Mouse (Mus musculus): ENCODE results near the gene Mfn2.

The Mfn2 gene

DNA sequence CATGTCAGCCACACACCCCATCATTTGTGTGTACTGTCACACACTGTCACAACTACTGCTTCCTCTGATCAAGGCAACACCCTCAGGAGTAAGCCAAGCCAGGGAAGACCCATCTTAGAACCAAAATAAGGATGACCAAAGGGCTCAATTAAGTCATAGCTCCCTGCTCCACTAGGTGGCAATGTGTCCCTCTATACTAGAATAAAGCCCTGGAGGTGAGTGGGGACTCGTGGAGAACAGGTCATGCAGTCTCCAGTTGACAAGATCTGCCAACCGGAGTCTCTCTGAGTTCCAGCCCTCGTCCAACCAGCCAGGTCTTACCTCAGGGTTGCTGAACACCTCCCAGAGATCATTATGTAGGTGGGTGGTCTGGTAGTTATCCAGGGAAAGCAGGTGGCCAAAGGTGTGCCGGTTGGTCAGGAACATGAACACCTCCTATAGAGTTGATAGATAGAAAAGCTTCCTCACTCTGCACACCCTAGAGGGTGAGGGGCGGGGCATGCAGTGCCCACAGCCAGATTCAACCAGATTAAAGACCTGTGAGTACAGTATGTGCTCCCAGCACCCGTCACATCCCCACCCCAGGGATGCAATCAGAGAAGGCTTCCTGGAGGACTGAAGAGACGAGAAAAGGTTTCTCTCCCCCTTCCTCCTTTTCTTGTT, 14.1 kb upstream of the Mfn2 start:
- no peak for DNase-seq (ENCODE audit: low spot score)

DNA sequence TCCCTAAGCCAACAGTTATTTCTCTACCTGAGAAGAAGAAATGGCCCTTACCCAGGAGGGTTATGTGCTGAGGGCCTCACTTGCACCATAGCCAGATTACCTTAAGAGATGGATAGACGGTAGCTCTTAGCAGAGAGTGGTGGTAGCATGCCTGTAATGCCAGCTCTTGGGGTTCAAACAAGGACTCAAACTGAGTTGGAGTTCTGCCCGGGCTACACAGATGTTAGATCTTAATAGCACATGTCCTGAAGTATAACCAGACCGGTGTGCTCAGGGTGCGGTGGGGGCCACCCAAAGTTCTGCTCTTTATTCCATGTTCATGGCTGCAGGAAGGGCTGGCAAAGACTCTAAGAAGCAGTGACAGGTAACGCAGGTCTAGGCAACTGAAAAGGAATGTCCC, 5.0 kb upstream of the Mfn2 start:
- DNase-seq (ENCODE audit: low spot score): no peak

DNA sequence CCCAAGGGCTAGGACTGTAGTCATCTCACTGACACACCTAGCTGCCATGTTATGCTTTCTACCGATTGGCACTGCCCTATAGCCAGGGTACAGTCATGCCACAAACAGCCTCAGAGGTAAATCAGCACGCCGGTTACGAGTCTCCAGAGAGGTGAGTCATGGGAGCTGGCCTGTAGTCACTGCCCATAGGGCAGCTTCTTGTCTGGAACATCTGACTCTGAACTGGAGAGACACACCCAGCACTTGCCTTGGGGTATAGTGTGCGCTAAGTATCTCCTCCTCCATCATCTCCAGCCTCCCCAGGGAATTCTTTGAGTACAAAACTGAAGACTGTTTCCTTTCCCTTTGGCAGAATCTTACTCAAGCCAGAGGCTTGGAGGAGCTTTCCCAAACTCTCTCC, 1.7 kb upstream of the Mfn2 start:
- no peak for DNase-seq (ENCODE audit: low spot score)

DNA sequence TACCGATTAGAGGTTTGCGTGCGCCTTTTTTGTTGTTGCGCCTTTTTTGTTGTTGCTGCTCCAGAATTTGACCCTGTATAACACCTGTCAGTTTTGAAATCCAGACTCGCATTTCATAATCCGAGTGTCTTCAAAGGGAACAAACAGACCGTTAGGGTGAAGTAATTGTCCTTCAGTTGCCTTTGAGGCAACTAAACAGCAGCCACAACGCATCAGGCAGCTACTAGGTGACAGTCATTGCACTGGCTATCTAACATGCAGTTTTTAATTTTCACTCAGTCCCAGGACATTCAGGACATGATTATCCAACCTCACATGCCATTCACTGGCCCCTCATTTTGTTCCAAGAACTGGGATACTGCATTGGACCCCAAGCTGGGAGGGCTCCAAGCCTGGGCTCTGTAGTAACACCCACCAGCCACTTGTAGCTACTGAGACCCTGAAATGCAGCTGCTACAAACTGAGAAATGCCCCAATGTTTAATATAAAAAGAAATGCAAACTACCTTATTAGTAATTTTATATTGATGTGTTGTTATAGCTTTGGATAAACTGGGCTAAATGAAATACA, 671 bp upstream of the Mfn2 start:
- DNase-seq (ENCODE audit: low spot score): no peak

DNA sequence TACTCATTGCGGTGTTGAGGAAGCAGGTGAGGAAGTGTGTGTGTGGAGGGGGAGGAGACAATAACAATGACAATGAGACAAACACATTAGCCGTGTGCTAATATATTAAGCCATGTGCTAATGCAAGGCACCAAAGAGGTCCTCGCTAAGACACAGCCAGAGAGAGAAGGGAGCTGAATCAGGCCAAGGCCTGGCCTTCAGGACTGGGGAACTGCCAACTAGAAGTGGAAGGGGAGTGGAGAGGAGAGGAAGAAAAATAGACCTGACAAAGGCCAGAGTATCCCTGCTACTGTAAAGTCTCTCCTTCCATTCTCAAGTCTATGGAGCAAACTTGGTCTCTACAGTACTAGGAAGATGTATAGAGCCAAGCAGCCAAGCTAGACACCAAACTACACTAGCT, 903 bp downstream of the Mfn2 start:
- DNase-seq (ENCODE audit: low spot score): no peak

DNA sequence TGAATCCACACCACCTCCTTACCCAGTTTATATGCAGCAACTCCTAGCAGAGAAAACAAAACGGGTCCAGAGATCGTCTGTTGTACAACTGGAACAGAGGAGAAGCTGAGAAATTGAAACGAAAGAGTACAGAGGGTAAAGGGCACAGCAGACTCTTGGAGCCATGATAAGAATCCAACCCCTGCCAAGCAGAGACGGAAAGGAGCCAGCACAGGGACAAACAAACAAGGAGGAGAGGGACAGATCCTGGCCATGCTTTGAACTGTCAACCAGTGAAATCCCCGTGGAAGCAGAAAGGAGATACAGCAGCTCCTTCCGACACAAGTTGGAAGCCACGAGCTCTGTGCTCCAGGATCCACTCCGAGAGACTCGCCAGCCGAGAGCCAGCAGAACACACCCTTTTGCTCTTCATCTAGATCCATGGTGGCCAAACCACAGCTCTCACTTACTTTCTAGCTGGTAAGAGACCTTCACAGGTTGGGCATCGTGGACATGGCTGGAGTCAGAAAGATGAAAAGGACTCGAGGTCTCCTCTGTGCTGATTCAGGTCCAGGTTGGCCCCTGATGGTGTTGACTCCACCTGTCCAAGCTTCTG, 1.5 kb downstream of the Mfn2 start:
- DNase-seq (ENCODE audit: low spot score): no peak

DNA sequence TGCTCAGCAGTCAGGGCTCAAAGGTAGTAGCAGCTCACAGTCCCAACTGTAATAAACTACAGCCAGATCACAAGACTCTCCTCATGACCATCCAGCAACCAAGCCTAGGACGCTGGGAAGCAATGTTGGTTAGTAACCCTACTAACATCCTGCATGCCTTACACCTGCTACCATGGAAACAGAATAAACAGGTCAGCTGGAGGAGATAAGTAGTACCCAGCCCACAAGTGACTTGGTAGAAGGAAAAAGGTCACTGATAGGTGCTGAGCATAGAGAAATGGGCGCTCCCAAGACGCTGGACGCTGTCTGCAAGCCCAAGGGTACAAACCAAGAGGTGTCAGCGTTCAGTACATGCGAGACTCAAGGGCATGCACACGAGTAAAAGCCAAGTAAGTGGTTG, 4.1 kb downstream of the Mfn2 start:
- no peak for DNase-seq (ENCODE audit: low spot score)

DNA sequence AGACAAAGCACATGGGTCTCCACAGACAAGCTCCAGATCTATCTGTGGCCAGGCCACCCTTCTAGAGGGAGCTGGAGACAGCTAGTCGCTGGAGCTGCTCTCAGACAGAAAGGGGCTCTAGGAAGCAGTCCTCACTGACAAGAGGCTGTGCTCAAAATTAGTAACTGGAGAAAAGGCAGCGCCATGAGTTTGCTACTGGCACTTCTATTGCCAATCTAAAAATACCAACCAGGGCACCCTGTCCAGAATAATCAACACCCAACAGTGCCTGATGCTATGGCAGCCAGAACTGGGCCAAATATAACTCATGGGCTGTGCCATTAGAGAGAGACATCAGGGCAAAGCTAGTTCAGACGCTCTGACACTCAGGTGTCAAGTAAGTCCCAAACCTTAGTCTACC, 7.2 kb downstream of the Mfn2 start:
- no peak for DNase-seq (ENCODE audit: low spot score)

DNA sequence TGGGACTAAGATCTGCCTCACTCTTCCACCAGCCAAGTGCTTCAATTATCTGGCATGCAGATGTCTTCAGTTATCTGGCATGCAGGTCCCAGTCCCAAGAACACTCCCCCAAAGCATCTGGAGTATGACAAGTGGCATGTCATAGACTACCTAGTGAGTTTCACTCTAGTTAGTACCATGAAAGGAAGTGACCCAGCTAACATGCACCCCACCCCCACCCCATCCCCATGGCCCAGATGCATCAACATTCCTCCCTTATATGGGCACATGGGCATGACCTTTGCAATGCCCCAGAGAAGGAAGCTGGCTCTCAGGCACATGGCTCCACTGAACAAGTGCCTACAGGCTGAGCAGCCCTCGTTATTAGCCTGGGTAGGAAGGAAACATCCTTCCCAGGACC, 8.1 kb downstream of the Mfn2 start:
- no peak for DNase-seq (ENCODE audit: low spot score)

DNA sequence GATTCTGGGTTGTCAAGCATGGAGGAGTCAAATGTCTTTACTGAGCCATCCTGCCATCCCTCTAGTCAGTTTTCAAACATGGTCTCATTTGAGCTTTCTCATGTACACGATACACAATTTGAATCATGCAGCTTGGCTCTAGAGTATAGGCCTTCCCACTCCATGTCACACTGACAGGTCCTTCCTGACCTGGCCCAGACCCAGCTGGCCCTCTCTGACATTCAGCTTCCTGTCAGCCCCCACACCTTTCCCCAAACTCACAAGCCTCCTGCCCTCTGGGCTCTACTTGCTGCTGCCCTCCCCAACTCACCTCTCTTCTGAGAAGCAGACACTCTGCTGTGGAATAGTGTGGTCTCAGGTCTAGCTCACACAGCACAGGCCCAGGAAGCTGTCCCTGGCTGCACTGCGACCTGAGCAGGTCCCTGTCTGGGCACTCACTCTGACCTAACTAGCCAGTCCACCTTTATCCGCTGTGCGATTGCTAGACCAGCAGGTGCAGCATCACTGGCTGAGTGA, 8.6 kb downstream of the Mfn2 start:
- DNase-seq (ENCODE audit: low spot score): no peak

DNA sequence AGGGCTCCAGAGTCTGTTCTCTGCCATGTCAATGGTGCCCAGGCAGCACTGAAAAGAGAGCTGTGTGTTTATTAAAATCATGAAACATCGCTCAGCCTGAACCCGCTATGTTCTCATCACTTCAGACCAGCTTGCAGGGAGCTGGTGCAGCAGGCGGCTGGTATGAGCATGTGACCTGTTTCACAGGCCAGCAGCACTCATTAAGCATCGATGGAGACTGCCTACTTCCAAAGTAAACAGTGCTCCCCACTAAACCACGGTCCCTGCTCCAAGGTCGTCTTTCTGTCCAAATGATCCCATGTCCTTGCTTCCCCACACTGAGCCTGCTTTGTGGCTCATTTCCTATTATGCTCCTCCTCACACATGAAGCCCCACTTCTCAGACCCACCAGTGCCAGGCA, 14.2 kb downstream of the Mfn2 start:
- DNase-seq (ENCODE audit: low spot score): no peak

DNA sequence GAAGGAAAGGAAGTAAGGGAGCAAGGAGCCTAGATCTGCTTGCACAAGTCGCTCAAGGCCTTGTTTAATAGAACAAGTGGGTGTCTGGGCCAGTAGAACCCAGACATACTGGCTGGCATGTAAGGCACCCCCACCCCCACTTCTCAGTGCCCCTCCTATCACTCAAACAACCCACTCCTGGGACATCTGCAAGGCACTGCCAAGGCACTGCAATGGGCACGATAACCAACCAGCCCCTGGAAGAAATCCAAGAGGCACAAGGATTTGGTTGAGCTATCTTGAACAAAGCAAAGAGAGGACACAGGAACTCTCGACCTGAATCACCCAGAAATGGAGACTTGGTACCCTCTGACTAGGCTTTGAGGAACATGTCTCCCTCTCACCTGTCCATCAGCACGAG, 16.3 kb downstream of the Mfn2 start:
- DNase-seq (ENCODE audit: low spot score): no peak

DNA sequence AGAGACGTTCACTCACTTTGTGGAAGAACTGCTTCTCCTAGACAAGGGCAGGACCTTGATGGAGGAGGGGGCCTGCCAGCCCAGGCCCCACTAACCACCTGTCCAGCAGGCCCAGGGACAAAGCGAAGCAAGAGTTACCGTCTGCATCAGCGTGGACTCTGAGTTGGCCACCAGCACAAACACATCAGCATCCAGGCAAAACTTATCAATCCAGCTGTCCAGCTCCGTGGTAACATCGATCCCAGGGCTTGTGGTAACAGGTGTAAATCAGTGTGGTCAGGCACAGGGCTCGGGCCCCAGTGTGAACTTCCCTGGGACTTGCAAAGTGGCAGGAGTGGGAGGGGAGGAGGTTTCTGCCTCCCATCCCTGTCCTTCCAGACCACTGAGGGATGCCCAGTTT, 17.2 kb downstream of the Mfn2 start:
- DNase-seq (ENCODE audit: low spot score): no peak

DNA sequence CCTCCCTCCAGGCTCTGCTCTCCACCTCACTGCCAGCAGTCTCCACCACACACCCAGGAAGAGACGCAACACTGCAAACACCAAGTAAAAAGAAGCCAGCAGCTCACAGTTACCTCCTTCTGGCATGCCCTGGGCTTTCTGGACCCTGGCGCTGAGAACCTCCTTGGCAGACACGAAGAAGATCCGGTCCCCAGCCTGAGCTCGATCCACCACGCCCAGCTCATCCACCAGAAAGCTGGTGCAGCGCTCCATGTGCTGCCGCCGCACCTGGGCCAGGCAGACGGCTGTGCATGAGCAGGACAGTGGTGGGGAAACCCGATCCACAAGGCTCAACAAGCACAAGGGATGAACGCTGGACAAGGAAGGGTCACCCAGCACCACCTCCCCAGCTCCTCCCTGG, 18.3 kb downstream of the Mfn2 start:
- DNase-seq (ENCODE audit: low spot score): no peak

DNA sequence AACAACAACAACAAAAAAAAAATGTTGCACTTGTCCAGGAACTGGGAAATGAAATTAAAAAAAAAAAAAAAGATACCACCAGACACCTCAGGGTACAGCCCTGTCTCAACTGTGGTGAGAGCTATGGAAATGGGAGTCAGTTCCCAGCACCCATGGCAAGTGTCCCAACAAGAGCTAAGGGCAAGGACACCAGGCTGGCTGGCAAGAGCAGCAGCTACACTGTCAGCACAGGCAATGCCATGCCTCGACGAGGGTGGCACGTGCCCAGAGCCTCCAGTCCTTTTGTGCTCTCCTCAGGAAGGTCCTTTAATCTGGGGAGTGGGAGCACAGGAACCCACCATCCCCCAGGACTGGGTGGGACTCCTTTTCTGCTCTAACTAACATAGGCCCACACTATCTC, 20.4 kb downstream of the Mfn2 start:
- DNase-seq (ENCODE audit: low spot score): no peak

DNA sequence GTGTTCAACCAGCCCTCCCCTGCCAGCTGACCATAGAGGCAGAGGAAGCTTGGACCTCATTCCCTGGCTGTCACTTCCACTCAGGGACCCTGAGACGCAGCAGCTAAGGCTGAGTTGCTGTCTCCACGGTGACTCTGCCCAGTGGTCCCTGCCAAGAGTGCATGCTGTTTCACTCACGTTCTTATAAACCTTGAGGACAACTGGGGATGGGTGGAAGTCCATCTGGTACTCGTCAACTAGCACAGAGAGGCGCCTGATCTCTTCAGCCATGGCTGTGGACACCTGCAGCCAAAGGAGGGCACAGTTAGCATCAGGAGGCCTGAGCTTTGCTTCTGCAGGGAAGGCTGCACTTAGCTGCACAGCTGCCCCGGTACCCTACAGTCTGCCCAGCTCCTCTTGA, 21.5 kb downstream of the Mfn2 start:
- no peak for DNase-seq (ENCODE audit: low spot score)

DNA sequence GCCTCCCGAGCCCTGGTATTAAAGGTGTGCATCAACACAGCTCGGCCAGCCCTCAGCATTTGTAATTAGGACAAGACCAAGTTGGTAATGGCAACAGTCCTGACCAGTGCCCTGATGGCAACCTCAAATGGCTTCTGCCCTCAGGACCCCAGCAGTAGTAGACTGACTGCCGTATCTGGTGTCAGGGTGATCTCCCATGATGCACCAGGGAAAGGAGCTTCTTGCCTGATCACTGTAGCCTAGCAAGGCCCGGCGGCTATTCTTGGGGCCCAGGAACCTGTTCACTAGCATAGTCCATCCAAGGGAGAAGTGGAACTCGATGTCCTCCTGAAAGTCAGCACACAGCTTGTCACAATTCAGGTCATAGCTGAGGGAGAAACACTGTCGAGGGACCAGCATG, 22.7 kb downstream of the Mfn2 start:
- no peak for DNase-seq (ENCODE audit: low spot score)

DNA sequence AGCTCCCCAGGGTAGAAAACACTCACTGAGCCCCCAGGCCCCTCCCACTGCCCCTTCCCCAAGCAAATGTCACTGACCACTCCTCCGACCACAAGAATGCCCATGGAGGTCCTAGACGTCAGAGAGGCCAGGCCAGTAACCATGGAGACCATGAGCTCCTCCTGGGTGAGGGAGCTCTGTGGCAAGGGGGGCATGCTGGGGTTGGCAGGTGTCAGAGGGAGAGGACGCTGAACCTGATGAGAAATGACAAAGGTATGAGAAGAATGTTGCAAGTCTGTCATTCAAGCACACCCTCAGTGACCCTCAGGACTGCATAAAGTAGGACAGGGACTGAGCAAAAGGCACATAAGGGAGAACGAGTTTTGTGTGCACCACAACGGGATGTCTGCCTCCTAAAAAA, 24.6 kb downstream of the Mfn2 start:
- DNase-seq (ENCODE audit: low spot score): no peak

DNA sequence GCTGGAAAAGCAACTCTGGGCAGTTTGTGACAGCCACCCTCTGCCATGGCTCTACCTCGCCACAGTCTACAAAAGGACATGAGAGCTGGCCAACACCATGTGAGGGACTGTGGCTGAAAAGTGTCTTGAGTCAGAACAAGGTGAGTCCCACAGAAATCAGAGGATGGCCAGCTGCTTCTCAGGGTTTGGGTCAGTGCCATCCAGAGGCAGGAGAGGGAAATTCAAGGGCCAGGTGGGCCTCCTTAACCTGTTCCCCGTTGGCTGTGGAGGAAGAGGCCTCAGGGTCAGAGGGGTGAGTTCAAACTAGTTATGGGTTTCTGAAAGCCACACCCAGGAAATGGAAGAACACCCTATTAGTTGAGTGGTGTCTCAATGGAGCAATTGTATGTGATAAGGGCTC, 25.0 kb downstream of the Mfn2 start:
- DNase-seq (ENCODE audit: low spot score): no peak

DNA sequence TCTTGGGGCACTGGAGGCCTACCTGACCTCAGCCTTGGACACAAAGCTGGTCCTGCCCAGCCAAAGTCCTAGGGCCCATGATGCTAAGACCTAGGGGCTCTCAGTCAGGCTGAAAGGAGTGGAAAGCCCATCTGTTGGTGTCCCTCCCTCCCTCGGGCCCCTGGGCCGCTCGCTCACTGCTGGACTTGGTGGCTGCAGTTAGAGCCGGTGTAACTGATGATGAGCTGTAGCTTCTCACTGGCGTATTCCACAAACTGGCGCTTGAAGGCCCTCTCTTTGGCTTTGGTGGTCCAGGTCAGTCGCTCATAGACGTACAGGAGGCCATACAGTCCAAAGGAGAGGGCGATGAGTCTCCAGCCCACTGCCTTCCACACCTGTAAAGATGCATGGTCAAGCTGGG, 26.0 kb downstream of the Mfn2 start:
- DNase-seq (ENCODE audit: low spot score): no peak

DNA sequence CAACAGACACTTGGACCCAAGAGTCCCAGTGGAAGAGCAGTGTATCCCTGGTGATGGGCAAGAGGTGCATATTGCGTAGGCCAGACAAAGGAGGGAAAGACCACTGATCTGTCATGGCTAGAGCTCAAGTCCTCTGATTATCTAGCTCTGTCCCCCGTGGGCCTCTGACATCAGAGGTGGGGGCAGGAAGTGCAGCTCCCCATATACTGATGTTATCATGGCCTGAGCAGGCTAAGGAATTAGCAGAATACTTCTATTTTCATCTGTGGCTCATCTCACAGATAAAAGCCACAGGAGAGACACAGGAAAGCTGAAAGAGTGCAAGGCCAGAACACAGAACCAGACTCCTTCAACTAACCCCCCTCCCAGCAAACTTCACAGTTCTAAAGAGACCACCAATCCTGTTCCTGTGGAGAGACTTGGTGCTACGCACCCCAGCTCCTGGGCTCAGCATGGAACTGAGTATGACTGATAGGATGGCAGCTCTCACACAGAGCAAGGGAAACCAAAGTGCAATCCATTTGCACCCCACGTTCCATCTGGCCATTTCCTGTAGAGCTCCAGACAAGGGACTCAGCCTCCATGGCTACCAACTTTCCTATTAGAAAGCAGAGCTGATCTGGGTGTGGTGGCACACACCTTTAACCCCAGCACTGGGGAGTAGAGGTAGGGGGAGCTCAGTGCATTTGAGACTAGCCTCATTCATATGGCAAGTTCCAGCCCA, 28.5 kb downstream of the Mfn2 start:
- no peak for DNase-seq (ENCODE audit: low spot score)

DNA sequence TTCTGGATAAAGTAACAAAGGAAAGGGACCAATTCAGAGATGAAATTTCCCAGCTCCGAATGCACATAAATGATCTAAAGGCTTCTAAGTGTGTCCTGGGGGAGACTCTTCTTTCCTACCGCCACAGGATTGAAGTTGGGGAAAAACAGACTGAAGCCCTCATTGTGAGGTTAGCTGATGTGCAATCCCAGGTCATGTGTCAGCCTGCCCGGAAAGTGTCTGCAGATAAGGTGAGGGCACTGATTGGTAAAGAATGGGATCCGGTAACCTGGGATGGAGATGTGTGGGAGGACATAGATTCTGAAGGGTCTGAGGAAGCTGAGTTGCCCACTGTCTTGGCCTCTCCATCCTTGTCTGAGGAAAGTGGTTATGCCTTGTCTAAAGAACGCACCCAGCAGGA, 35.3 kb downstream of the Mfn2 start:
- no peak for DNase-seq (ENCODE audit: low spot score)

DNA sequence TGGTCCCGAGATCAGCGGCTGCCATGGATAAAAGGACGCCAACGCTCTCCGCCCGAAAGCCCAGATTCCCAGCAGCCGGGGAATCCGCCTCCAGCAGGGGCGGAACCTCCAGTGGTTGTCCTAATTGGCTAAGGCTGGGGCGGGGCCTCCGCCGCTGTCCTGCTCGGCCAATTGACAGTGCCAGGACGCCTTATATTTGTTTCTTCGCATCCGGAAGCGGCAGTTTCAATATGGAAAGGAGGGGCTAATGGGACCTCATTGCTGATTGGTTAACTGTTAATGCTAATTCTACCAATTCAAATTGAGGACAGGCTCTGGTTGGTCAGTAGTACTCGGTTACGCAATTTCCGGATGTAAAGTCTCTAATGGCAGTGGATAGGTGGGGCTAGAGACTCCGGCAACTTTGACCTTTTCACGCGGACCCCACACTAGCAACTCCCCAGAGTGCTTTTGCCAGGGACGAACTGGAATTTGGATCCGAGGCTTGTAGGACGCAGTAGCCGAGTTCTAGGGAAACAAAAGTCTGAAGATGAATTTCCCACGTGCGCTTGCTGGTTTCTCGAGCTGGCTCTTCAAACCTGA, 36.0 kb downstream of the Mfn2 start, which contains the start of the genes Miip and Fv1:
TSS of gene Miip (minus strand) at position 367 of the 582 bp plus-strand sequence.
TSS of gene Fv1 (plus strand) at position 530 of the 582 bp plus-strand sequence.
- DNase-seq (ENCODE audit: low spot score): peak; percentile 97
